Mouse (Mus musculus) myocyte (in vitro differentiated cells): ENCODE data around the gene Slc28a3.

Experiments
- CEBPB ChIP-seq: IDR thresholded peaks from 2 replicates; pipeline ENCODE4 v1.6.1; 2011; ENCODE audit warnings: mild to moderate bottlenecking, moderate library complexity; ENCODE audit not compliant: poor library complexity, insufficient read depth, severe bottlenecking
- E2F4 ChIP-seq: IDR thresholded peaks from one replicate; pipeline ENCODE4 v1.6.1; 2011; ENCODE audit warnings: mild to moderate bottlenecking, control low read depth, moderate library complexity; ENCODE audit not compliant: insufficient read depth
- MAX ChIP-seq: IDR thresholded peaks from one replicate; pipeline ENCODE4 v1.6.1; 2011; ENCODE audit warnings: low read depth, mild to moderate bottlenecking, control low read depth
- MYOG ChIP-seq, 3 experiments: IDR thresholded peaks; one replicate each; pipeline ENCODE4 v1.6.1; 2011; ENCODE audit warnings: control low read depth in 2 of 3, low read depth in 2 of 3, mild to moderate bottlenecking in 2 of 3; ENCODE audit not compliant: insufficient read length in 2 of 3, control insufficient read depth in 1 of 3, insufficient read depth in 1 of 3
- POLR2A ChIP-seq: IDR thresholded peaks from one replicate; pipeline ENCODE4 v1.6.1; 2011; ENCODE audit warnings: low read depth, mild to moderate bottlenecking, control low read depth, moderate library complexity; ENCODE audit not compliant: insufficient read length
- REST ChIP-seq: IDR thresholded peaks from one replicate; pipeline ENCODE4 v1.6.1; 2011; ENCODE audit warnings: mild to moderate bottlenecking, control low read depth, moderate library complexity; ENCODE audit not compliant: insufficient read depth, insufficient read length
- TCF12 ChIP-seq: IDR thresholded peaks from one replicate; pipeline ENCODE4 v1.6.1; 2011; ENCODE audit warnings: mild to moderate bottlenecking, control low read depth; ENCODE audit not compliant: poor library complexity, insufficient read depth, severe bottlenecking
- USF1 ChIP-seq: IDR thresholded peaks from one replicate; pipeline ENCODE4 v1.6.1; 2011; ENCODE audit warnings: low read depth, mild to moderate bottlenecking, control low read depth, moderate library complexity

GRCm38 (mm10) chr13:58538366-58538765 lies 72.3 kb downstream of the Slc28a3 start:
- TF ChIP-seq POLR2A (no peak), MAX (no peak), TCF12 (no peak), E2F4 (no peak), CEBPB (no peak), MYOG (IDR thresholded peaks at IDR 0.05; ENCODE audit: control insufficient read depth in 1 of 3, insufficient read depth in 1 of 3, insufficient read length in 2 of 3, low read depth in 2 of 3) (no peak), REST (no peak), USF1 (no peak)
